ENCODE assay signal across 29 mouse cellular contexts in genomic region chr6:86305680-86306079, GRCm38 (mm10). TPM values are rescaled to one million over a fixed set of nuclear protein-coding genes. Genes with fewer than 3 reads are reported as not detected.
DNase-seq lines count a peak whose midpoint lies in the region; ATAC-seq and TF ChIP-seq lines count a peak whose summit lies in the region.
"Had no signal": no experiment of that assay in that cellular context is flagged by ENCODE, and none has a peak within 500 bp of the region (broad histone marks: within the 10 kb centered on the region; RNA-seq: fewer than 3 reads in every experiment).

No protein-coding gene starts in this region.

- H3K9me3 ChIP-seq in MEL (replicated peaks; ENCODE audit: insufficient read depth, low read length) = no peaks in the 10 kb centered on the region
- H3K9me3 ChIP-seq in liver, embryonic 13.5 days (replicated peaks) = no peaks in the 10 kb centered on the region
- H3K9me3 ChIP-seq: embryonic facial prominence, embryonic 12.5 days; embryonic facial prominence, embryonic 15.5 days; G1E; heart, embryonic 12.5 days; heart, embryonic 15.5 days; hindbrain, embryonic 10.5 days had no signal

- intact Hi-C loops in gastrocnemius, postnatal 14 days (cut with DNase I; ENCODE audit: low total_unique reads) = no loop called here

- H3K27ac ChIP-seq in MEL (ENCODE audit: control insufficient read depth, low read depth, low read length) = no peak overlapping the region
- no peak overlapping the region for H3K27ac ChIP-seq in liver, embryonic 13.5 days
- H3K27ac ChIP-seq: embryonic facial prominence, embryonic 12.5 days; embryonic facial prominence, embryonic 15.5 days; heart, embryonic 15.5 days; hindbrain, embryonic 10.5 days; hindbrain, embryonic 14.5 days; hindbrain, postnatal 0 days had no signal

- no peak for TF ChIP-seq CTCF in MEL (IDR thresholded peaks at IDR 0.05 in 2 of 3, conservative IDR thresholded peaks at IDR 0.05 in 1 of 3; ENCODE audit: control insufficient read depth in 1 of 3, insufficient read depth in 1 of 3, low read depth in 2 of 3, low read length in 3 of 3, poor library complexity in 1 of 3, severe bottlenecking in 1 of 3)

- no peak overlapping the region for H3K9ac ChIP-seq in MEL (ENCODE audit: control insufficient read depth, low read depth, low read length, poor library complexity, severe bottlenecking)
- H3K9ac ChIP-seq in liver, embryonic 13.5 days = no peak overlapping the region
- H3K9ac ChIP-seq: embryonic facial prominence, embryonic 12.5 days; embryonic facial prominence, embryonic 15.5 days; forebrain, postnatal 0 days; heart, embryonic 12.5 days; heart, embryonic 15.5 days; hindbrain, embryonic 14.5 days had no signal

- TF ChIP-seq RAD21 in MEL (IDR thresholded peaks at IDR 0.05; ENCODE audit: low read depth, low read length) = no peak

- no peak for TF ChIP-seq EP300 in MEL (IDR thresholded peaks at IDR 0.05; ENCODE audit: low read depth in 1 of 2, low read length in 2 of 2)

- peak; percentile 77 for ATAC-seq in liver, embryonic 13.5 days (ENCODE audit: low read depth)
- ATAC-seq: activated CD4-positive, CD25-positive, alpha-beta regulatory T cell, adult 4 months; forebrain, embryonic 14.5 days; forebrain, postnatal 0 days; hindbrain, postnatal 0 days; inflammation-experienced regulatory T-cells, adult 6 months; intestine, embryonic 16.5 days had no signal

- no peaks in the 10 kb centered on the region for H3K36me3 ChIP-seq in MEL (ENCODE audit: control insufficient read depth in 1 of 2, insufficient read depth in 2 of 2, low read length in 2 of 2)
- H3K36me3 ChIP-seq in liver, embryonic 13.5 days = no peaks in the 10 kb centered on the region
- H3K36me3 ChIP-seq: embryonic facial prominence, embryonic 12.5 days; embryonic facial prominence, embryonic 15.5 days; G1E; heart, embryonic 12.5 days; heart, embryonic 15.5 days; hindbrain, embryonic 10.5 days had no signal

- TF ChIP-seq POLR2A in MEL (IDR thresholded peaks at IDR 0.05; ENCODE audit: control insufficient read depth in 1 of 2, insufficient read depth in 1 of 2, low read depth in 1 of 2, low read length in 2 of 2, poor library complexity in 1 of 2) = no peak

- peak; percentile 24 for DNase-seq in MEL (ENCODE audit: low read depth, low spot score)
- peak; percentile 21 for DNase-seq in c-Kit-positive CD71-positive TER-119-positive erythroid progenitor cells, embryonic 14.5 days (ENCODE audit: low spot score)
- DNase-seq in liver, embryonic 13.5 days = peak; percentile 13
- DNase-seq in gastrocnemius, postnatal 14 days = no peak
- DNase-seq in frontal cortex, postnatal 36 days (ENCODE audit: low spot score in 2 of 2) = no peak
- no peak for DNase-seq in frontal cortex, postnatal 10 days (ENCODE audit: low spot score in 2 of 2)
- DNase-seq: adrenal gland, adult 8-10 months; adrenal gland, postnatal 25 days; B cell, adult 2 months; cerebellum, adult 18-20 months; cerebellum, adult 9-10 months; cerebellum, postnatal 14 days; forebrain, postnatal 0 days; gastrocnemius, postnatal 10 days; heart, adult 18-20 months; heart, postnatal 10 days; heart, postnatal 36 days had no signal

- H3K4me2 ChIP-seq in liver, embryonic 13.5 days = no peak overlapping the region
- H3K4me2 ChIP-seq: embryonic facial prominence, embryonic 12.5 days; embryonic facial prominence, embryonic 15.5 days; heart, embryonic 12.5 days; heart, embryonic 15.5 days; hindbrain, embryonic 14.5 days had no signal

- WGBS in liver, embryonic 13.5 days (ENCODE audit: insufficient replicate concordance) = 41% methylated on average over 4 of the region's 4 CpGs

- H3K27me3 ChIP-seq in MEL (ENCODE audit: control insufficient read depth in 1 of 2, insufficient read depth in 2 of 2, low read length in 2 of 2) = peaks cover 0 to 2% of the 10 kb centered on the region in 2 experiments; a peak in 1 of 4 replicates
- H3K27me3 ChIP-seq in liver, embryonic 13.5 days = no peaks in the 10 kb centered on the region
- H3K27me3 ChIP-seq: embryonic facial prominence, embryonic 12.5 days; embryonic facial prominence, embryonic 15.5 days; heart, embryonic 12.5 days; heart, embryonic 15.5 days had no signal

- H3K4me1 ChIP-seq in MEL (ENCODE audit: control insufficient read depth in 1 of 2, insufficient read depth in 2 of 2, low read length in 2 of 2) = no peaks in the 10 kb centered on the region; a peak in 1 of 4 replicates
- 0 out of 2 replicates have a peak, but pooled peaks cover 2% of the 10 kb centered on the region for H3K4me1 ChIP-seq in liver, embryonic 13.5 days (replicated peaks)
- H3K4me1 ChIP-seq: embryonic facial prominence, embryonic 15.5 days; heart, embryonic 12.5 days; heart, embryonic 15.5 days had no signal

- H3K79me2 ChIP-seq in MEL (ENCODE audit: control insufficient read depth, insufficient read depth, low read length, poor library complexity) = no peaks in the 10 kb centered on the region

- no peak overlapping the region for H3K4me3 ChIP-seq in MEL (ENCODE audit: control insufficient read depth in 1 of 2, insufficient read depth in 1 of 2, low read depth in 2 of 2, low read length in 2 of 2)
- no peak overlapping the region for H3K4me3 ChIP-seq in liver, embryonic 13.5 days (replicated peaks)
- H3K4me3 ChIP-seq: embryonic facial prominence, embryonic 12.5 days; embryonic facial prominence, embryonic 15.5 days; heart, embryonic 12.5 days; heart, embryonic 15.5 days; hindbrain, embryonic 10.5 days had no signal

TF ChIP-seq in MEL, 35 proteins besides CTCF, POLR2A, EP300 and RAD21:
- TF ChIP-seq ZC3H11A (IDR thresholded peaks at IDR 0.05; ENCODE audit: low read depth, low read length) (no peak), NRF1 (IDR thresholded peaks at IDR 0.05; ENCODE audit: insufficient read depth, low read depth, low read length, poor library complexity, severe bottlenecking) (no peak)

RNA-seq across cellular contexts. Expression of gene Fam136a, which starts 59.8 kb away (rescaled TPM):
- 87.8 and 89.2 TPM in 2 replicates for total RNA-seq in MEL (2012; rRNA removed)
- 10 to 100 TPM in 1 of 2 experiments, not detected in 1; 53.0 TPM for polyA plus RNA-seq in MEL (2012; ENCODE audit: insufficient read depth in 1 of 2, insufficient read length in 2 of 2, low read depth in 1 of 2, low replicate concordance in 2 of 2, missing spikeins in 1 of 2)
- 94.3 and 104 TPM in 2 replicates for polyA plus RNA-seq in liver, embryonic 13.5 days (2015; fragmentation: Nextera tagmentation; extraction: Ambion mirVana)
- 10 to 100 TPM; 18.3 to 21.6 TPM for total RNA-seq in gastrocnemius, postnatal 14 days (2021)

Comparison
In these comparisons a context has a peak if more than half of its experiments do, and no peak if none do; other contexts are left out.
1. DNase-seq: peak in MEL (single experiment), c-Kit-positive CD71-positive TER-119-positive erythroid progenitor cells, embryonic 14.5 days (single experiment) and liver, embryonic 13.5 days (single experiment); none in gastrocnemius, postnatal 14 days (single experiment), frontal cortex, postnatal 36 days (0 of 2) and frontal cortex, postnatal 10 days (0 of 2).